Mouse (Mus musculus) E14TG2a.4 (cell line): ENCODE results near the gene Mylk2.

ENCODE experiments used
- CTCF ChIP-seq: conservative IDR thresholded peaks from 2 replicates; pipeline ENCODE4 v1.5.1; 2014; ENCODE audit warnings: low read length
- NANOG ChIP-seq: IDR thresholded peaks from 2 replicates; pipeline ENCODE4 v1.6.1; 2014; ENCODE audit warnings: borderline replicate concordance, low read length, mixed read lengths

DNA sequence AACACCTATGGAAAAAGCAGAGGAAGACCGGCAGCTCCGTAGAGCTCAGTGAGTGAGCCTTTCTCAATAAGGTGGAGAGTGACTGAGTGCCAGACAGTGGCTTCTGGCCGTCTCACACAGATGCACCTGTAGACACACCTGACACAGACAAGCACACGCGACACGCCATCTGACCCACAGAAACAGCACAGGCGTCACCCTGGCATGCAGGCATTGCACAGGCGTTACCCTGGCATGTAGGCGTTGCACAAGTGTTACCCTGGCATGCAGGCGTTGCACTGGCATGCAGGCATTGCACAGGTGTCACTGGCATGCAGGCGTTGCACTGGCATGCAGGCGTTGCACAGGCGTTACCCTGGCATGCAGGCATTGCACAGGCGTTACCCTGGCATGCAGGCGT, 9.9 kb upstream of the Mylk2 start:
- no peak for TF ChIP-seq CTCF
- TF ChIP-seq NANOG = no peak
